Mouse (Mus musculus) ES-Bruce4 (cell line): Measurements from ENCODE around the gene Gkn2.

Source experiments
- CTCF ChIP-seq: IDR thresholded peaks from one replicate; pipeline ENCODE4 v1.8.1; 2011; ENCODE audit warnings: low read depth, low read length
- POLR2A ChIP-seq: IDR thresholded peaks from one replicate; pipeline ENCODE4 v1.8.1; 2011; ENCODE audit warnings: low read length; ENCODE audit not compliant: insufficient read depth

DNA sequence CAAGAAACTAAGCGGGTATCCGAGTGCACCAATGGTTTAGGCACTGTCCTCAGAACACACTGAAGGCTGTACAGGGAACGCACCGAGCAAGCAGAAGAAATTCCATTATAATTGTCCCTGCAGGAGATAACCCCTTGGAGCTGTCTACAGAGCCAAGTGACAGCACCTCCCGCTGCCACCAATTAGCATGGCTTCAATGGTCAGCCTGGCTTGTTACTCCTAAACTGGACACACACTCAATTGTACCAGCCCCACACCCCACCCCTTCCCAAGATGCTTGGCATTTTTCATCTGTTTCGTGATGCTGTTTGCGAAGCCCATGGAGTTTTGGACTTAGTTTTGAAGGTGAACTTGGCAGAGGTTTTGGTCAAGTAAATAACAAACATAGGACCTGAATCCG, 54.5 kb downstream of the Gkn2 start:
- TF ChIP-seq CTCF (no peak), POLR2A (no peak)
